Mouse (Mus musculus) MEL-GATA-1-ER (cell line): ENCODE data around the gene Aym1.

Experiments used
- DNase-seq: peaks from one replicate; pipeline ENCODE4 v3.0.0-alpha.2; 2012; ENCODE audit warnings: low read depth; ENCODE audit errors: extremely low read depth

The Aym1 gene

DNA sequence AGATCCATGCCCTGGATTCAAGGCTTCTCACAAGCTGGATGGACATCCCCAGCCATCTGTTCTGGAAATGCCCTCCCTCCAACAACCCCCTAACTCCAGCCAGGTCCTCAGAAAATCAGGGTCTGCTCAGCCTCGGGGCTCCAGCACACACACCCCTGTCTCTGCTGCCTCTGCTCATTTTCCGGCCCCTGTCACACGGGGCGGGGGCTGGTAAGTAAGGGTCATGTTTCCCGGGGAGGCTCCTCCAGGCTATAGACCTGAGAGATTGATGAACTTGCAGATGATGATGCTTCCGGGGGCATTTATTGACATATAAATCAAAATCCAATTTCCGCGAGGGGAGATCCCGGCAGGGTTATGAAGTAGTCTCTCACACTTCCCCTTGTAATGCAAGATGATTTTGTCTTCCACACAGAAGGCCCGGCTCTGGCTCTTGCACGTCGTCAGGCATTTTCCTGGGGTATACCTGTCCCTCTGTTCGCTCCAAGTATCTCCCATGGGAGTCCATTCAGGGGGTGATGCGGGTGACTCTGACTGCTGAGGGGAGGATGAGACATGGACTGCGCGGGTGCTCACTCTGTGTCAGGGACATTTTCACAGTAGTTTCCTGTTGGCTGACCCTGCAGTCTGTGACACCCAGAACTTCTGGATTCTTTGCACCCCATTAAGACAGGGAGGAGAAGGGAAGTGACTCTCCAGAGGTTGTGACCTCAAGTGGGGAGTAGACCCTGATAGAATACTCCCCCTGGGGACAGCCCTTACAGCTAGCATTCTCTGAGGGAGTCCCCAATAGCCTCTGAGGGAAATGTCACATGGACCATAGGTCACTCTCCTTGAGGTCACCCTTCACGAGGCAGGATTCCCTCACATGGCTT, 40.6 kb downstream of the Aym1 start:
- DNase-seq: no peak

GRCm38 (mm10) chr5:113402702-113403101, 45.6 kb downstream of the Aym1 start:
- no peak for DNase-seq

DNA sequence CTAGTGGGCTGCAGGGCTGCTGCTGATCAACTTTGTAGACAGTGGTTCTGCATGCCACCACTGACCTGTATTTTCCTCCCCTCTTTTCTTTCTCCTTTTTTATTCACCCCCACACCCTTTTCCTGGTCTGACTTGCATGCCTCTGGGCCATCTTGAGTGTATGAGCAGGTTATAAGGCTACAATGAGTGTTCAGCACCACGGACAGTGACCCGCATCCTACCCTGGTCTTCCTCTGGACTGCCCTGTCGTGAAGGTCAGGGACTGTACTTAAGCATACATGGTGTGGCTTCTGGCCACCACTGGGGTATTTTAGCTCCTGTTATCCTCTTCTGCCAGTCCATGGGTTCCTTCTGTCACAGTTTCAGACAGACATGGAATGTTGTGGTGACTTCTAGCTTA, 50.3 kb downstream of the Aym1 start:
- no peak for DNase-seq
